Comparison of ENCODE assay signal across 14 mouse cellular contexts in the genomic region with DNA sequence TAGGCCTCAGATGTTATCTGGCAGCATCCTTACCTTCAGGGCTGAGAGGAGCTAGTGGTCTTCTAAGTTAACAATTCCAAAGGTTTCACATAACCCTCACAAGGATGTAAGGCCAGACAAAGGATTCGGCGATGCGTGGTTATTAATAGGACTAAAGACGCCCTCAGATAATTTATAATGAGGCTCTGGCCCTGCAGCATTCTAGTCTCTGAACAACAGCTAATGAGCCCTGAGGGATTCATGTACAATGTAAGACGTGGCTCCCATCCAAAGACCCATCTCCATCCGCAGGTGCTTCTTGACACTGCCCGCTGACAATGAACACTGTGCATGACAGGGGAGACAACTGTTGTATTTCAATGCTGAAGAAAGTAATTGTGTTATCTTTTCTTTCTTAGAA.
"Had no signal": no experiment of that assay in that cellular context is flagged by ENCODE, and none has a peak within 500 bp of the region (broad histone marks: within the 10 kb centered on the region; RNA-seq: fewer than 3 reads in every experiment).

No protein-coding gene starts in this region.

- DNase-seq: kidney, adult 2 months; kidney, postnatal 25 days; lung, embryonic 14.5 days; lung, postnatal 10 days; lung, postnatal 4 days; right cerebral cortex, adult 18-20 months; right cerebral cortex, postnatal 25 days; thymus, postnatal 36 days had no signal

- H3K27me3 ChIP-seq: limb, embryonic 15.5 days; liver, embryonic 12.5 days; neural tube, embryonic 13.5 days had no signal

- H3K27ac ChIP-seq: left cerebral cortex, adult 2 months; limb, embryonic 15.5 days; liver, embryonic 12.5 days; midbrain, embryonic 10.5 days; neural tube, embryonic 13.5 days had no signal

- H3K4me1 ChIP-seq: liver, embryonic 12.5 days; midbrain, embryonic 10.5 days had no signal

- H3K4me2 ChIP-seq: limb, embryonic 15.5 days; liver, embryonic 12.5 days; lung, embryonic 14.5 days; neural tube, embryonic 13.5 days had no signal

- H3K9ac ChIP-seq: limb, embryonic 15.5 days; liver, embryonic 12.5 days; lung, embryonic 14.5 days; neural tube, embryonic 13.5 days had no signal

- H3K9me3 ChIP-seq: limb, embryonic 15.5 days; liver, embryonic 12.5 days; neural tube, embryonic 13.5 days had no signal

- H3K4me3 ChIP-seq: left cerebral cortex, adult 2 months; limb, embryonic 15.5 days; liver, embryonic 12.5 days; midbrain, embryonic 10.5 days; myocyte; neural tube, embryonic 13.5 days had no signal

- H3K36me3 ChIP-seq: limb, embryonic 15.5 days; liver, embryonic 12.5 days; midbrain, embryonic 10.5 days; neural tube, embryonic 13.5 days had no signal

- ATAC-seq: liver, embryonic 12.5 days had no signal
